Mouse (Mus musculus) CH12.LX (cell line): Measurements from ENCODE around the gene Aebp1.

ENCODE experiments used
- CHD1 ChIP-seq: IDR thresholded peaks from 2 replicates; pipeline ENCODE4 v1.6.1; 2012; ENCODE audit warnings: low read depth, low read length, improper control_type of control experiment, inconsistent platforms
- CTCF ChIP-seq, 2 experiments: IDR thresholded peaks in 1 of 2; conservative IDR thresholded peaks in 1 of 2; 2 replicates each; pipeline ENCODE4 v1.5.1; 2011 to 2012; ENCODE audit warnings: low read depth in 2 of 2, low read length in 2 of 2, improper control_type of control experiment in 1 of 2, inconsistent platforms in 1 of 2, mild to moderate bottlenecking in 1 of 2, moderate library complexity in 1 of 2
- MAFK ChIP-seq: IDR thresholded peaks from 2 replicates; pipeline ENCODE4 v1.6.1; 2011; ENCODE audit warnings: low read length, improper control_type of control experiment; ENCODE audit not compliant: insufficient replicate concordance
- PAX5 ChIP-seq: IDR thresholded peaks from 2 replicates; pipeline ENCODE4 v1.6.1; 2012; ENCODE audit warnings: low read length, inconsistent platforms, mixed read lengths
- POLR2A ChIP-seq: IDR thresholded peaks from 2 replicates; pipeline ENCODE4 v1.6.1; 2011; ENCODE audit warnings: low read depth, mild to moderate bottlenecking, improper control_type of control experiment, low read length
- RAD21 ChIP-seq: IDR thresholded peaks from 2 replicates; pipeline ENCODE4 v1.6.1; 2011; ENCODE audit warnings: low read depth, mild to moderate bottlenecking, low read length, improper control_type of control experiment, moderate library complexity
- USF2 ChIP-seq: conservative IDR thresholded peaks from 2 replicates; pipeline ENCODE4 v1.6.1; 2011; ENCODE audit warnings: low read depth, low read length, improper control_type of control experiment

DNA sequence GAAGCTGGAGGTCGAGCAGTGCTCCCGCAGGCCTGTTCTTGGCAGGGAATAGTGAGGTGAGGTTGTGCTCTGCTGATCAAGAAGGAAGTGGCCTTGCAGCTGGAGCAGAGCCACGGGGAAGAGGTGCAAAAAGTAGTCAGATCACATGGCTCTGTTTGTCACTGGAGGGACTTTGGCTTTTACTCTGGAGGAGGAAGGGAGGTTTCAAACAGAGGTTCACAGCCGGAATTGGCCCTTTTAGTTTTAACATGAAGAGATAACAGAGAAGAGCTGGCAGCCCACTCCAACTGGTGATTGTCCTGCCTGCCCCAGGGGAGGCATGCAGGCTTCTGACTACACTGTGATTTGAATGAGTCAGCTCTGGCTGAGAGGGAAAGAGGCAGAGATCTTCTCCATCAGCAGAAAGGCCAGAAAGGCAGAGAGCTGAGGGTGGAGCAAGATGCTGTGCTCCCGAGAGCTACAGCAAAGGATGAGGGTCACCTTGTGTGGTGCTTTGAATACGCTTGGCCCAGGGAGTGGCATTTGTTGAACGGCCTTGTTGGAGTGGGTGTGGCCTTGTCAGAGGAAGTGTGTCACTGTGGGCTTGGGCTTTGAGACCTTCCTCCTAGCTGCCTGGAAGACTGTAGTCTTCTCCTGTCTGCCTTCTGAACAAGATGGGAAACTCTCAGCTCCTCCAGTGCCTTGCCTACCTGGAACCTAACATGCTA lies 15.0 kb upstream of the Aebp1 start:
- TF ChIP-seq PAX5 (no peak), USF2 (no peak), POLR2A (no peak), MAFK (no peak), CTCF (conservative IDR thresholded peaks at IDR 0.05 in 1 of 2, IDR thresholded peaks at IDR 0.05 in 1 of 2; ENCODE audit: low read depth in 2 of 2, low read length in 2 of 2) (no peak), RAD21 (no peak), CHD1 (no peak)
